Mouse (Mus musculus): ENCODE data around the gene Macf1.

Macf1 gene

GRCm38 (mm10) chr4:123601036-123601435, 83.1 kb downstream of the Macf1 start:
- in situ Hi-C loops (cut with MseI, MboI) = loop anchor here in 1 of 2 experiments (10.0 kb wide), 1 partner anchor 64 kb away; no protein-coding TSS in a partner anchor

GRCm38 (mm10) chr4:123598519-123599228, 85.5 kb downstream of the Macf1 start:
- in situ Hi-C loops (cut with MseI, MboI) = no loop called here

GRCm38 (mm10) chr4:123594381-123594806, 89.8 kb downstream of the Macf1 start:
- in situ Hi-C loops (cut with MseI, MboI) = no loop called here

GRCm38 (mm10) chr4:123593664-123594063, 90.5 kb downstream of the Macf1 start:
- in situ Hi-C loops (cut with MseI, MboI) = no loop called here

GRCm38 (mm10) chr4:123592046-123592445, 92.1 kb downstream of the Macf1 start:
- in situ Hi-C loops (cut with MseI, MboI) = no loop called here

- in situ Hi-C loops (cut with MseI, MboI) = no loop called here
Observed at GRCm38 (mm10) chr4:123591026-123591635, 93.0 kb downstream of the Macf1 start.

- in situ Hi-C loops (cut with MseI, MboI) = loop anchor here in 1 of 2 experiments (5.0 kb wide), 1 partner anchor 52 kb away; no protein-coding TSS in a partner anchor
Observed at GRCm38 (mm10) chr4:123589496-123589895, 94.7 kb downstream of the Macf1 start.

GRCm38 (mm10) chr4:123588353-123589301, 95.5 kb downstream of the Macf1 start:
- in situ Hi-C loops (cut with MseI, MboI) = loop anchor here in 1 of 2 experiments (5.0 kb wide), 1 partner anchor 51 kb away; no protein-coding TSS in a partner anchor

GRCm38 (mm10) chr4:123587616-123588015, 96.5 kb downstream of the Macf1 start:
- in situ Hi-C loops (cut with MseI, MboI) = loop anchor here in 1 of 2 experiments (5.0 kb wide), 1 partner anchor 50 kb away; no protein-coding TSS in a partner anchor

- in situ Hi-C loops (cut with MseI, MboI) = loop anchor here (5.0 kb wide), 2 partner anchors 47 to 52 kb away; no protein-coding TSS in a partner anchor
Observed at GRCm38 (mm10) chr4:123584720-123585093, 99.5 kb downstream of the Macf1 start.

- in situ Hi-C loops (cut with MseI, MboI) = loop anchor here in 1 of 2 experiments (5.0 kb wide), 1 partner anchor 52 kb away; no protein-coding TSS in a partner anchor
Observed at GRCm38 (mm10) chr4:123584084-123584719, 100.0 kb downstream of the Macf1 start.

- in situ Hi-C loops (cut with MseI, MboI) = no loop called here
Observed at GRCm38 (mm10) chr4:123577469-123578088, 106.6 kb downstream of the Macf1 start.

GRCm38 (mm10) chr4:123572434-123573336, 111.5 kb downstream of the Macf1 start:
- in situ Hi-C loops (cut with MseI, MboI) = no loop called here

- in situ Hi-C loops (cut with MseI, MboI) = no loop called here
Observed at GRCm38 (mm10) chr4:123571869-123572268, 112.3 kb downstream of the Macf1 start.

GRCm38 (mm10) chr4:123565291-123565861, 118.8 kb downstream of the Macf1 start:
- in situ Hi-C loops (cut with MseI, MboI) = no loop called here

GRCm38 (mm10) chr4:123564051-123564791, 119.9 kb downstream of the Macf1 start:
- in situ Hi-C loops (cut with MseI, MboI) = no loop called here

GRCm38 (mm10) chr4:123562177-123562815, 121.9 kb downstream of the Macf1 start:
- in situ Hi-C loops (cut with MseI, MboI) = no loop called here

GRCm38 (mm10) chr4:123560896-123561295, 123.3 kb downstream of the Macf1 start:
- in situ Hi-C loops (cut with MseI, MboI) = no loop called here
